Mouse (Mus musculus): ENCODE data around the gene 2410004P03Rik. TPM values are rescaled to one million over a fixed set of nuclear protein-coding genes. Genes with fewer than 3 reads are reported as not detected.

The 2410004P03Rik gene
- polyA plus RNA-seq, 1 experiment from 2014 or later: 0.29 TPM

DNA sequence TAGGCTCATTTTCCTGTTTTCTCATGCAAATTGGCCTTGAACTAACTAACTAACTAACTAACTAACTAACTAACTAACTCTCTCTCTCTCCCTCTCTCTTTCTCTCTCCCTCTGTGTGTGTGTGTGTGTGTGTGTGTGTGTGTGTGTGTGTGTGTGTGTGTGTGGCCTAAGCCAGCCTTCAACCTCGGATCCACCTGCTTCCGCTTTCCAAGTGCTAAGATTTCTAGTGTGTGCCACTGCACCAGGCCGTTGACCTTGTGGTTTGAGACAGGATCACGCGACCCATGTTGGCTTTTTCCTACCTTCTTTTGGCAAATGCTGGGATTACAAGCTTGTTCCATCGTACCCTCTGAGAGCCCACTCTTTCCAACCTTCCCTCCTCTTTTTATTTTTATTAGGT lies 10.9 kb downstream of the 2410004P03Rik start:
- Histone ChIP-seq H3K4me1 (ENCODE audit: insufficient read depth) (0 out of 2 replicates have a peak, but pooled peaks cover 6% of the 10 kb centered on the region), H3K4me3 (ENCODE audit: low read depth, low read length) (no peak overlapping the region), H3K27me3 (ENCODE audit: insufficient read depth, low read length) (peaks cover 12% of the 10 kb centered on the region), H3K9me3 (ENCODE audit: low read depth, low read length) (no peaks in the 10 kb centered on the region), H3K27ac (ENCODE audit: low read depth) (no peak overlapping the region), H3K4me2 (peak overlapping the region; percentile 91; the same call in 1 of the 2 replicates), H3K9ac (no peak overlapping the region), H3K36me3 (ENCODE audit: insufficient read depth) (0 out of 2 replicates have a peak, but pooled peaks cover under 1% of the 10 kb centered on the region)
- DNase-seq (no peak), ATAC-seq (ENCODE audit: insufficient read depth) (no peak)
- 44% methylated on average over 6 of the region's 6 CpGs for WGBS
- TF ChIP-seq CTCF (IDR thresholded peaks at IDR 0.05; ENCODE audit: low read depth): no peak

DNA sequence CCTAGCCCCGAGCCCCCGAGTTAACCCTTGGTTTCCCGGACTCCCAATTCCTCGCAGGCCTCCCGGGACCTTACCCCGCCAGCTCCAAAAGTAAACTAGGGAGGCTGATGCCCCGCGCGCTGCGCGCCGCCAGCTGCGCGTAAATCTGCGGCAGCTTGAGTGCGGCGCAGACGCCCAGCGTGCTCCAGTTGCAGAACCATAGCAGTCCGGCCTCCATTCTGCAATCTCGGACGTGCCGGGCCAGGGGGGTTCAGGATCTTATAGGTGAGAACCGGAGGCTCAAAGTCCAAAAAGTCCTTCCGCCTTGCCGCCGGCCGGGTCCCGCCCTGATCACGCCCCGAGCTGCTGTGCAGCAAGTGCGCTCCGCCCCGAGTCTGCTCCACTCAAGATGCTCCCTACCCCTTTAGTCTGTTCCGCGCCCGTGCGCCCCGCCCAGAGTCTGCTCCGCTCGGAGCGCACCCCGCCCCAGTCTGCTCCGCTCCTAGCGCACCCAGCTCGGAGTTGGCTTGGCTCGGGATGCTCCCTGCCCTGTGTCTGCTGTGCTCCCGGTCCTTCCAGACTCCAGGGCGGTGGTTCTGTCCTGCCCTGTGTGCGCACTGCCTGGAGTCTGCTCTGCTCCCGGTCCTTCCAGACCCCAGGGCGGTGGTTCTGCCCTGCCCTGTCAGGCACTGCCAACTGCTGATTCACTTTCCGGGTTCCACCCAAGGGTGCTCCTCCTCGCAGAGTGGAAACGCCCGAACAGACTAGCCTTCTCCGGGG lies 11.6 kb downstream of the 2410004P03Rik start, which contains the start of gene Pqlc3:
TSS of gene Pqlc3 (minus strand) at position 670 of the 759 bp plus-strand sequence.
- H3K9ac ChIP-seq: peak within 1 kb of the TSS; percentile 48
- peak; percentile 85 for DNase-seq
- no peak for TF ChIP-seq CTCF (IDR thresholded peaks at IDR 0.05; ENCODE audit: low read depth)
- H3K27me3 ChIP-seq (ENCODE audit: insufficient read depth, low read length): peaks cover 12% of the 10 kb centered on the region
- H3K9me3 ChIP-seq (ENCODE audit: low read depth, low read length): no peaks in the 10 kb centered on the region
- peak; percentile 94 for ATAC-seq (ENCODE audit: insufficient read depth)
- 0 out of 2 replicates have a peak within 1 kb of the TSS, but pooled peaks have one; percentile 24 for H3K27ac ChIP-seq (ENCODE audit: low read depth)
- peaks cover 6% of the 10 kb centered on the region; the same call in 1 of the 2 replicates for H3K36me3 ChIP-seq (ENCODE audit: insufficient read depth)
- 0 out of 2 replicates have a peak, but pooled peaks cover 6% of the 10 kb centered on the region for H3K4me1 ChIP-seq (ENCODE audit: insufficient read depth)
- peak within 1 kb of the TSS; percentile 91 for H3K4me2 ChIP-seq
- 2% methylated on average over 57 of the region's 57 CpGs for WGBS
- peak within 1 kb of the TSS; percentile 61 for H3K4me3 ChIP-seq (ENCODE audit: low read depth, low read length)

DNA sequence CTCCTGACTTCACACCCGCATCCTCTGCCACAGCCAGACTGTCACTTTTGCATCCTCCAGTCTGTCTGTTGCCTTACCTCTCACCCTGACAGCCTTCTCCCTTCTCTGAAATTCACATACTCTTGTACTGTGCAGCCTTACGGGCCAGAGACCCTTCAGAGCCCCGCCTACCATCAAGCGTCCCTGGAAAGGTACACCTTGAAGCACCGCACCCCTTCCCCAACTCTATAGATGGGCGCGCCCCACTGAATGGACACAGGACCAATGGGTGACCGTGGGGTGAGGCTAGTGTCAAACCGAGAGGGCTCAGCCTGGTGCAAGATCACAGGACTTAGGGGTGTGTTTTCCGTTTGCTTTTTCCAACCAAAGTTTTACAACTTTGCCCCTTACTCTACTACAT lies 12.4 kb downstream of the 2410004P03Rik start:
- 0 out of 2 replicates have a peak, but pooled peaks cover 6% of the 10 kb centered on the region for H3K4me1 ChIP-seq (ENCODE audit: insufficient read depth)
- no peak for TF ChIP-seq CTCF (IDR thresholded peaks at IDR 0.05; ENCODE audit: low read depth)
- H3K9ac ChIP-seq: peak overlapping the region; percentile 48; the same call in 1 of the 2 replicates
- no peak overlapping the region for H3K27ac ChIP-seq (ENCODE audit: low read depth)
- peak; percentile 11 for DNase-seq
- peaks cover 12% of the 10 kb centered on the region for H3K27me3 ChIP-seq (ENCODE audit: insufficient read depth, low read length)
- ATAC-seq (ENCODE audit: insufficient read depth): peak; percentile 13; the same call in 1 of the 2 replicates
- H3K9me3 ChIP-seq (ENCODE audit: low read depth, low read length): no peaks in the 10 kb centered on the region
- peak overlapping the region; percentile 61 for H3K4me3 ChIP-seq (ENCODE audit: low read depth, low read length)
- WGBS: 4% methylated on average over 10 of the region's 10 CpGs
- peaks cover 6% of the 10 kb centered on the region; the same call in 1 of the 2 replicates for H3K36me3 ChIP-seq (ENCODE audit: insufficient read depth)
- peak overlapping the region; percentile 91 for H3K4me2 ChIP-seq

DNA sequence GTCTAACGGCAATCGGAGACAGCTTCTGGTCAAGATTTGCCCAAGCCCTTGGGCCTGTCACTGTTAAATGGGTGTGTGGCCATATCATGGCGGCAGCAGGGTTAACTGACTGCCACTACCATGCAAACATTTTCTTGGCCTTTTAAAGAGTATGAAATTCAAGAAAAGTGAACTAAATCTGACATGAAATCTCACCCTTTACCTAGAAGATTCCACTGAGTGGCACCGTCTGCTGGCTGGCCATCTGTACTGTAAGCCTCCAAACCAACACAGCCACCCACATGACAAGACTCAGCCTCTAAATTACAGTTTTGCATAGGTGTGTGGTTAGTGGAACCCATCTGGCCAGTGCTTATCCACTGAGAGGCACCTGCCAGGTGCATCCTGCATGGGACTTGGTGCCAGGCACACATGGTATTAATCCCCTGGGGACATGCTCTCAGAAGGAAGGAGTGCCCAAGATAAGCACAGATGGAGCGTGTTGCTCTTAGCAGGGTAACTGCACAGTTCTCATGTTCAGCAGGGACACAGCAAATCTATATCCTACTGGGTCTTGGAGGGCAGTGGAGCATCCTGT lies 14.6 kb downstream of the 2410004P03Rik start:
- Histone ChIP-seq H3K4me1 (ENCODE audit: insufficient read depth) (0 out of 2 replicates have a peak, but pooled peaks cover 6% of the 10 kb centered on the region), H3K9ac (no peak overlapping the region), H3K4me2 (no peak overlapping the region), H3K9me3 (ENCODE audit: low read depth, low read length) (no peaks in the 10 kb centered on the region), H3K27me3 (ENCODE audit: insufficient read depth, low read length) (peaks cover 10% of the 10 kb centered on the region), H3K4me3 (ENCODE audit: low read depth, low read length) (no peak overlapping the region), H3K27ac (ENCODE audit: low read depth) (no peak overlapping the region), H3K36me3 (ENCODE audit: insufficient read depth) (peaks cover 12% of the 10 kb centered on the region; the same call in 1 of the 2 replicates)
- ATAC-seq (ENCODE audit: insufficient read depth) (no peak), DNase-seq (no peak)
- WGBS: 89% methylated on average over 5 of the region's 5 CpGs
- no peak for TF ChIP-seq CTCF (IDR thresholded peaks at IDR 0.05; ENCODE audit: low read depth)

DNA sequence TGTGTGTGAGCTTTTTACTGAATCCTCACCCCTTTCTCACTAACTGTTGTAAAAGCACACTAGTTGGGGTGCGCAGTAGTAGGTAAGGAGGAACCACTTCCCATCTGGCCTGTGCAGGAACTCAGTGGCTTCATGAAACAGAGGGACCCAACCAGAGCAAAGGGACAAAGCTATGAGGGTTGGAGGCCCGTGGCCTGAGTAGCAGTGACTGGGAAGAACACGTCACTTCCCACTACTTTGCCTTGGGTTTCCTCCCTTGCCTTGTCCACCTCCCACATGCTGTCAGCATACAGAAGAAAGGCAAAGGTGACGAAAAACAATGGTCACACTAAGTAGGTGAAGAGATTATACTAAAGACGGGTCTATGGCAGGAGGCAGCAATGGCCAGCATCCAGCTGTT lies 15.2 kb downstream of the 2410004P03Rik start:
- Histone ChIP-seq H3K4me1 (ENCODE audit: insufficient read depth) (0 out of 2 replicates have a peak, but pooled peaks cover 6% of the 10 kb centered on the region), H3K4me3 (ENCODE audit: low read depth, low read length) (no peak overlapping the region), H3K27me3 (ENCODE audit: insufficient read depth, low read length) (peaks cover 9% of the 10 kb centered on the region), H3K27ac (ENCODE audit: low read depth) (no peak overlapping the region), H3K4me2 (no peak overlapping the region), H3K36me3 (ENCODE audit: insufficient read depth) (peaks cover 12% of the 10 kb centered on the region; the same call in 1 of the 2 replicates), H3K9ac (no peak overlapping the region), H3K9me3 (ENCODE audit: low read depth, low read length) (no peaks in the 10 kb centered on the region)
- DNase-seq (no peak), ATAC-seq (ENCODE audit: insufficient read depth) (no peak)
- TF ChIP-seq CTCF (IDR thresholded peaks at IDR 0.05; ENCODE audit: low read depth): no peak
- 82% methylated on average over 5 of the region's 5 CpGs for WGBS

DNA sequence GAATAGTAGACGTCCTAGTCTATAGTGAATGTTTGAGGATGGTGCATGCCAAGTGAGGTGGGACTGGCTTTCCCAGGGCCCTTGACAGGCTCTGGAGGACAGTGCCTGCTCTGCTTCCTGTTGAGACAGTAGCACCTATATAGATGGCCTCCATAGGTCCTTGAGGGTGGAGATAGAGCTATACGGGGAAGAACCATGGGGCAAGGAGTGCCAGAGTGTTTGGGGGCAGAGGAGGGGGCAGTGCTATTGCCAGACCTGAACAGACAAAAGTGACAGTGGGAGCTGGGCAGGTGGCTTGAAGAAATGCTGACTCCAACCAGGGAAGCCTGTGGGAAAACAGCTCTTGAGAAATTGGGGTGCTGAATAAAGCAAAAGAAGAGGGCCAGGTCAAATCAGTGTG lies 17.2 kb downstream of the 2410004P03Rik start:
- WGBS: 88% methylated on average over 2 of the region's 2 CpGs
- Histone ChIP-seq H3K4me3 (ENCODE audit: low read depth, low read length) (no peak overlapping the region), H3K36me3 (ENCODE audit: insufficient read depth) (peaks cover 15% of the 10 kb centered on the region; the same call in 1 of the 2 replicates), H3K9me3 (ENCODE audit: low read depth, low read length) (no peaks in the 10 kb centered on the region), H3K27ac (ENCODE audit: low read depth) (no peak overlapping the region), H3K27me3 (ENCODE audit: insufficient read depth, low read length) (peaks cover 9% of the 10 kb centered on the region), H3K4me1 (ENCODE audit: insufficient read depth) (0 out of 2 replicates have a peak, but pooled peaks cover 6% of the 10 kb centered on the region), H3K9ac (no peak overlapping the region), H3K4me2 (no peak overlapping the region)
- TF ChIP-seq CTCF (IDR thresholded peaks at IDR 0.05; ENCODE audit: low read depth): no peak
- ATAC-seq (ENCODE audit: insufficient read depth) (no peak), DNase-seq (no peak)

DNA sequence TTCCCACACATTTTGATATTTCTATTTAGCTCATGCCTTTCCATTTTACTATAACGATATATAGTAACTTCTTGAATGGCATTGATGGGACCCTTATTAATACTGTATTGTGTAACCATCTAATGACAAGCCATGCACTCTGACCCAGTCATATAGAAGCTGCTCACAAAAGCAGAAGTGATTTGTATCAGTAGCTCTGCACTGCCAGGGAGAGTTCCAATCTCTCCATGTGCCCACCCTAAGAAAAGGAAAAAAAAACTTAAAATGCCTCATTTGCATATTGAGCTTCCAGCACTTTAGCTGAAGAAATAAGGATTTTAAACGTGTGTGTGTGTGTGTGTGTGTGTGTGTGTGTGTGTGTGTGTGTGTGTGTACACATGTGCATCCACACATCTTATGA lies 19.2 kb downstream of the 2410004P03Rik start:
- DNase-seq (no peak), ATAC-seq (ENCODE audit: insufficient read depth) (no peak)
- Histone ChIP-seq H3K4me2 (no peak overlapping the region), H3K27me3 (ENCODE audit: insufficient read depth, low read length) (no peaks in the 10 kb centered on the region), H3K9me3 (ENCODE audit: low read depth, low read length) (no peaks in the 10 kb centered on the region), H3K4me1 (ENCODE audit: insufficient read depth) (no peaks in the 10 kb centered on the region), H3K36me3 (ENCODE audit: insufficient read depth) (peaks cover 15% of the 10 kb centered on the region; the same call in 1 of the 2 replicates), H3K27ac (ENCODE audit: low read depth) (no peak overlapping the region), H3K9ac (no peak overlapping the region), H3K4me3 (ENCODE audit: low read depth, low read length) (no peak overlapping the region)
- WGBS: 77% methylated on average over 2 of the region's 2 CpGs
- no peak for TF ChIP-seq CTCF (IDR thresholded peaks at IDR 0.05; ENCODE audit: low read depth)
